21 mouse cellular contexts compared by ENCODE assay signal in the genomic region with DNA sequence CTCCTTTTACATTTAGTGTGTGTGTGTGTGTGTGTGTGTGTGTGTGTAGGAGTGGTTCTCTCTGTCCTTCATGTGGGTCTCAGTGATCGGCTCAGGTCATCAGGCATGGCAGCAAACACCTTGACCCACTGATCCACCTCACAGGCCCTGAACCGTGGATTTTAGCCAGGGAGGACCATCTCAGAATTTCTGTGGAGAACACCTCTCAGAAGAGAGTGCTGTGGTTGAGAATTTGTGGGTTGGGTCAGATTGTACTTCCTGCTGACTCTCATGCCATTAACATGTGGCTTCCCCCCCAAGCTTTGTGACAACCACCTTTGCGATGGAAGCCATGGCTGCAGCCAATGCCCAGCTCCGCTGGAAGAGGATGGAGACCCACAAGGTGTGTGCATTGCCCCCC. TPM values are rescaled to one million over a fixed set of nuclear protein-coding genes. Genes with fewer than 3 reads are reported as not detected.
A peak's percentile ranks its signal among the peaks of the same experiment; 100 is the strongest.
DNase-seq lines count a peak whose midpoint lies in the region; ATAC-seq and TF ChIP-seq lines count a peak whose summit lies in the region.
"Had no signal": no experiment of that assay in that cellular context is flagged by ENCODE, and none has a peak within 500 bp of the region (broad histone marks: within the 10 kb centered on the region; RNA-seq: fewer than 3 reads in every experiment).

No protein-coding gene starts in this region.

- ATAC-seq in embryonic facial prominence, embryonic 13.5 days (ENCODE audit: insufficient number of reproducible peaks, insufficient read depth, low FRiP score, low TSS enrichment, low read depth): no peak
- ATAC-seq in hindbrain, embryonic 11.5 days (ENCODE audit: low FRiP score): no peak
- ATAC-seq: activated CD4-positive, CD25-positive, alpha-beta regulatory T cell, adult 4 months; CD4-positive, CD25-positive, alpha-beta regulatory T cell, adult 4 months; Patski had no signal

- H3K4me1 ChIP-seq in cerebellum, adult 2 months (ENCODE audit: control insufficient read depth, insufficient read depth, low read length): peaks cover 42% of the 10 kb centered on the region
- no peaks in the 10 kb centered on the region for H3K4me1 ChIP-seq in embryonic facial prominence, embryonic 13.5 days
- H3K4me1 ChIP-seq in embryonic facial prominence, embryonic 10.5 days: 0 out of 2 replicates have a peak, but pooled peaks cover 4% of the 10 kb centered on the region
- H3K4me1 ChIP-seq in hindbrain, embryonic 11.5 days (replicated peaks; ENCODE audit: control insufficient read depth, insufficient read depth, low read length): peaks cover 6% of the 10 kb centered on the region

- DNase-seq in cerebellum, adult 9-10 months: peak; percentile 54
- DNase-seq in cerebellum, adult 2 months: no peak
- no peak for DNase-seq in embryonic facial prominence, embryonic 10.5 days (ENCODE audit: low spot score)
- DNase-seq in natural killer cell, adult 2 months (ENCODE audit: low spot score in 2 of 2): peak; percentile 30 to 56
- no peak for DNase-seq in hindbrain, embryonic 11.5 days (ENCODE audit: low spot score)
- DNase-seq: adrenal gland, adult 2 months; adrenal gland, adult 8-10 months; adrenal gland, postnatal 10 days; adrenal gland, postnatal 14 days; adrenal gland, postnatal 25 days; adrenal gland, postnatal 36 days; B cell, adult 2 months; cerebellum, adult 11 months; cerebellum, adult 11-12 months; cerebellum, adult 18-20 months had no signal

- no peak overlapping the region for H3K4me2 ChIP-seq in embryonic facial prominence, embryonic 13.5 days
- H3K4me2 ChIP-seq in hindbrain, embryonic 11.5 days (replicated peaks; ENCODE audit: low read depth, low read length): no peak overlapping the region

- no peak for TF ChIP-seq CTCF in cerebellum, adult 2 months (IDR thresholded peaks at IDR 0.05; ENCODE audit: borderline replicate concordance, insufficient read depth, low read depth, low read length)

- H3K27ac ChIP-seq in cerebellum, adult 2 months (ENCODE audit: insufficient read depth, low read length): no peak overlapping the region
- no peak overlapping the region for H3K27ac ChIP-seq in embryonic facial prominence, embryonic 13.5 days
- no peak overlapping the region for H3K27ac ChIP-seq in embryonic facial prominence, embryonic 10.5 days (replicated peaks)
- no peak overlapping the region for H3K27ac ChIP-seq in hindbrain, embryonic 11.5 days (ENCODE audit: low read depth, low read length)

- H3K36me3 ChIP-seq in embryonic facial prominence, embryonic 13.5 days: peaks cover 36% of the 10 kb centered on the region
- peaks cover 39% of the 10 kb centered on the region for H3K36me3 ChIP-seq in embryonic facial prominence, embryonic 10.5 days (replicated peaks)
- no peaks in the 10 kb centered on the region; the same call in 1 of the 2 replicates for H3K36me3 ChIP-seq in hindbrain, embryonic 11.5 days (ENCODE audit: control insufficient read depth, insufficient read depth, low read length)

- H3K9ac ChIP-seq in embryonic facial prominence, embryonic 13.5 days: 0 out of 2 replicates have a peak overlapping the region, but pooled peaks have one; percentile 27
- H3K9ac ChIP-seq in hindbrain, embryonic 11.5 days (ENCODE audit: low read depth, low read length): no peak overlapping the region

- no peaks in the 10 kb centered on the region for H3K9me3 ChIP-seq in embryonic facial prominence, embryonic 13.5 days
- no peaks in the 10 kb centered on the region for H3K9me3 ChIP-seq in embryonic facial prominence, embryonic 10.5 days
- H3K9me3 ChIP-seq in hindbrain, embryonic 11.5 days (ENCODE audit: control insufficient read depth, low read length): no peaks in the 10 kb centered on the region
- H3K9me3 ChIP-seq: G1E had no signal

- no peaks in the 10 kb centered on the region for H3K27me3 ChIP-seq in cerebellum, adult 2 months (ENCODE audit: control insufficient read depth, insufficient read depth, low read length)
- H3K27me3 ChIP-seq in embryonic facial prominence, embryonic 13.5 days: no peaks in the 10 kb centered on the region
- peaks cover 7% of the 10 kb centered on the region; the same call in 1 of the 2 replicates for H3K27me3 ChIP-seq in embryonic facial prominence, embryonic 10.5 days (replicated peaks; ENCODE audit: low read depth, poor library complexity, severe bottlenecking)
- no peaks in the 10 kb centered on the region; the same call in 1 of the 2 replicates for H3K27me3 ChIP-seq in hindbrain, embryonic 11.5 days (ENCODE audit: control insufficient read depth, insufficient read depth, low read length)
- H3K27me3 ChIP-seq: CH12.LX, Patski had no signal

- H3K4me3 ChIP-seq in cerebellum, adult 2 months (replicated peaks; ENCODE audit: insufficient read depth, low read depth, low read length): no peak overlapping the region
- H3K4me3 ChIP-seq in embryonic facial prominence, embryonic 13.5 days: no peak overlapping the region
- H3K4me3 ChIP-seq in embryonic facial prominence, embryonic 10.5 days: no peak overlapping the region
- no peak overlapping the region for H3K4me3 ChIP-seq in hindbrain, embryonic 11.5 days (ENCODE audit: low read depth, low read length)

- TF ChIP-seq POLR2A in cerebellum, adult 2 months (IDR thresholded peaks at IDR 0.05; ENCODE audit: borderline replicate concordance, insufficient read depth, low read length): no peak

- 95% methylated on average over 4 of the region's 4 CpGs for WGBS in cerebellum, adult 2 months
- WGBS in embryonic facial prominence, embryonic 13.5 days: 91% methylated on average over 4 of the region's 4 CpGs
- WGBS in embryonic facial prominence, embryonic 10.5 days: 89% methylated on average over 4 of the region's 4 CpGs
- 92% methylated on average over 4 of the region's 4 CpGs for WGBS in hindbrain, embryonic 11.5 days

RNA-seq across cellular contexts. Expression of gene Nat9, which starts 12.9 kb away (rescaled TPM):
- 30.8 and 37.5 TPM in 2 replicates for polyA plus RNA-seq in cerebellum, adult 2 months (2012; rRNA removed)
- polyA plus RNA-seq in embryonic facial prominence, embryonic 13.5 days (2015; fragmentation: Nextera tagmentation; extraction: Ambion mirVana): 21.2 and 23.9 TPM in 2 replicates
- 18.2 and 18.4 TPM in 2 replicates for polyA plus RNA-seq in embryonic facial prominence, embryonic 10.5 days (2016; fragmentation: Nextera tagmentation; extraction: Ambion mirVana)
- 19.5 and 20.1 TPM in 2 replicates for polyA plus RNA-seq in hindbrain, embryonic 11.5 days (2014; fragmentation: Nextera tagmentation; extraction: Ambion mirVana)

RNA-seq across cellular contexts. Expression of gene Tmem104, which starts 13.2 kb away (rescaled TPM):
- polyA plus RNA-seq in cerebellum, adult 2 months (2012; rRNA removed): 12.5 and 13.3 TPM in 2 replicates
- 11.9 and 13.9 TPM in 2 replicates for polyA plus RNA-seq in embryonic facial prominence, embryonic 13.5 days (2015; fragmentation: Nextera tagmentation; extraction: Ambion mirVana)
- 10.1 and 10.3 TPM in 2 replicates for polyA plus RNA-seq in embryonic facial prominence, embryonic 10.5 days (2016; fragmentation: Nextera tagmentation; extraction: Ambion mirVana)
- polyA plus RNA-seq in hindbrain, embryonic 11.5 days (2014; fragmentation: Nextera tagmentation; extraction: Ambion mirVana): 7.2 and 7.3 TPM in 2 replicates

RNA-seq across cellular contexts. Expression of gene Slc9a3r1, which starts 37.4 kb away (rescaled TPM):
- 87.2 and 87.9 TPM in 2 replicates for polyA plus RNA-seq in cerebellum, adult 2 months (2012; rRNA removed)
- polyA plus RNA-seq in embryonic facial prominence, embryonic 13.5 days (2015; fragmentation: Nextera tagmentation; extraction: Ambion mirVana): 28.3 and 36.0 TPM in 2 replicates
- polyA plus RNA-seq in embryonic facial prominence, embryonic 10.5 days (2016; fragmentation: Nextera tagmentation; extraction: Ambion mirVana): 39.2 and 42.5 TPM in 2 replicates
- 29.5 and 33.7 TPM in 2 replicates for polyA plus RNA-seq in hindbrain, embryonic 11.5 days (2014; fragmentation: Nextera tagmentation; extraction: Ambion mirVana)

Comparison
In these comparisons a context has a peak if more than half of its experiments do, and no peak if none do; other contexts are left out.
1. DNase-seq: peak in cerebellum, adult 9-10 months (single experiment) and natural killer cell, adult 2 months (2 of 2); none in cerebellum, adult 2 months (0 of 2), embryonic facial prominence, embryonic 10.5 days (single experiment) and hindbrain, embryonic 11.5 days (single experiment).